Mouse (Mus musculus) adrenal gland, adult 2 months (tissue): Measurements from ENCODE around the gene Mrpl20. TPM values are rescaled to one million over a fixed set of nuclear protein-coding genes. Genes with fewer than 3 reads are reported as not detected.

Source experiments
- DNase-seq: peaks from one replicate; pipeline ENCODE4 v3.0.0; 2021
- long read RNA-seq: library from polyadenylated mRNA; stranded (forward); transcript quantifications from one replicate; pipeline ENCODE4 v2.0.0, GENCODE M21; 2021
- polyA plus RNA-seq: library from polyadenylated mRNA; depleted of rRNA; stranded (reverse); fragments of >200 nt; gene quantifications from 2 replicates; pipeline ENCODE4 v1.2.3, GENCODE M21; 2012; rRNA removed
- total RNA-seq, 2 experiments: library from RNA; stranded (reverse); gene quantifications; 2 replicates each; pipeline ENCODE4 v1.2.3; 2021

Mrpl20 gene
- total RNA-seq (100 to 1,000 TPM; 122 to 141 TPM), polyA plus RNA-seq (42.1 and 65.2 TPM in 2 replicates)
- long read RNA-seq, transcript Mrpl20-201 (4 exons, 764 nt) = major isoform, 151 of 170 reads
- long read RNA-seq, partial matches to known transcripts = 0 of 170 reads
- long read RNA-seq, other reads (novel, unspliced or antisense) = 15 of 170 reads

GRCm38 (mm10) chr4:155802741-155803339 is at the start of gene Mrpl20:
TSS of gene Mrpl20 (plus strand) at chr4:155802878.
- no peak for DNase-seq

- DNase-seq = no peak
Measured at GRCm38 (mm10) chr4:155757011-155757410, 45.7 kb upstream of the Mrpl20 start.

DNA sequence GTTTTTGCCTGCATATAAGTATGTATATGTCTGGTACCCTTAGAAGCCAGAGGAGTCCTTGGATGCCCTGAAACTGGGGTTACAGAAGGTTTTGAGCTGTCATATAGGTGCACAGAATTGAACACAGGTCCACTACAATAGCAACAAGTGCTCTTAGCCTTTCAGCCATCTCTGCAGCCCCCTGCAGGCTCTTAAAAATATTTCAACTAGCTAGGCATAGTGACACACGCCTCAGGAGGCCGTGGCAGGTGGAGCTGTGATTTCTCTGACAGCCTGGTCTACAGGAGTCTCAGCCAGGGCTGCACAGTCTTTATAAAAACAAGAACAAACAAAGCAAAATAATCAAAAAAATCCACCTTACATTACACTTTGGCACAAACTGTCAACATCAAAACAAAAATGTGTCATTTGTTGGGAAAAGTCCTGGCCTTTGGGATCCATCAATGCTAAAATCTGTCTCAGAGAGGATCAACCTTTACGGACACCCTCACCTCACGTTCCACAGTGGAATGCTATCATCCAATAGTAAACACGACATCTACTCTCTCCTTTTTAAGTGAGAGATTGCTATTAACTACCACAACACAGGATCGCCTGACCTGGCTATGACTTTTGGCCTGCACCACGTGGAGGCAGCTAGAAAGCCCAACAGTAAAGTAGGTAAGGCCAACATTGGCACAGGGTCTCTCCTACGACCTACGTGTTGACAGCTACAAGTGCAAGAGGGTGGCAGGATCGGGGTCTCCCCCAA is 42.6 kb upstream of the Mrpl20 start:
- DNase-seq = peak; percentile 45

DNA sequence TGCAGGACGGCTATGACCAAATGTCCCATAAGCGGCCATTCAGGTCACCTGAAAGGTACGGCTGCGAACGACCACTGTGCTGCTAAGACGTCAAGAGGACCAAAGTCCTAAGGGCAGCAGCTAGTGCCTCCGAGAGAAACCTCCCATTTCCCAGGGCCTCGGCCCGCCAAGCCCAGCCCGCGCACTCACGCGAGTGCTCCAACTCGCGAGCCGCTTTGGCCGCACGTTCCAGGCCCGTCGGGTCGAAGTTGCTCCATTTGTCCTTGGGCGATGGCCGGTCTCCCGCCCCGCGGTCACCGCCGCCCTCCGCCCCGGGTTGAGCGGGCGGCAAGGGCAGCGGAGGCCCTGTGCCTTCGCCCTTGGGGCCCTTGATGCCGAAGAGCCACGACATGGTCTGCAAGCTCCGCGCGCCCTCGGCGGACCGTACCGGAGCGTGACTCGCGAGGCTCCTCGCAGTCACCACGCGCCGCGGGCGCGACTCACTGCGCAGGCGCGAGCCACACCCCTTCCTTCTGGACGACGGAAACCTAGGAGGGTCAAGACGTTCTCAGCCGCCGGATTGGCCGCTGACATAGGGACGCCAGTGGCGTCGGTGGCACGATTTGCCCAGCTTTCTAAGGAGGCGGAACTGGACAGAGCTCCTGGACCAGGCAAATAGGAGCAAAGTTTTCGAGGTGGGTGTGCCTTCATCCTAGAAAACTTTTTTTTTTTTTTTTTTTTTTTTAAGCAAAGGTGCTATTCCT is 41.9 kb upstream of the Mrpl20 start, which contains the start of gene Atad3a:
TSS of gene Atad3a (minus strand) at position 481 of the 743 bp plus-strand sequence.
- peak; percentile 98 for DNase-seq

DNA sequence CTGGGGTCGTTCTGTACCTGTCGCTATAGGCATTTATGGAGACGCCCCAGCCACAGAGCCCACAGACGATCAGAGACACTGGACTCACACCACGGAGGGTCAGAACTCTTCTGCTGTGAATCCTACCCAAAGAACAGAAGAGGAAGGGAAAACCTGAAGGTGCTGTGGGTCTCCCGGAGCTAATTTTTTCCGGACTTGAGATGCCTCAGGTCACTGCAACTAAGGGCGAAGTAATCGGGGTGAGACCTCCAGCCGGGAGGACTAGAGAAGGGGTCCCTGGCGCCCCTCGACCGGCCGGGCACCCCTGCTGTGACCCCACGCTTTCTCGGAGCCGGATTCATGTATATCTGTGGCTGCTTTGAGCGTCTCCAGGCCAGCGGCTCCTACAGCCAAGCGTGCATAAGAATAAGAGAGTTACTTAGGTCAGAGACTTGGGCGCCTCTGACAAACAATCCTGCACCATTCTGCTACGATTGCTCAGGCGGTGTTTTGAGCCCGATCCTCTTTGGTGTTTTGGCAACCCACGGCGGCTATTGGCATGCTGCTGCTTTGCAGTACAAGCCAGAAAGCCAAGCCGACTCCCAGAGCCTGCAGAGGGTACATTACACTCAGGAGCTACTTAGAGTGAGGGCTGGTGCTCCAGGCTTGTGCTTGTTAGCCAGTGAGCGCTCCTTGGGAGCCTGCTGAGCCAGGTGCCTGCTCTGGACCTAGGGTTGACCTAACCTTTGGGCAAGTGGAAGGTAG is 41.1 kb upstream of the Mrpl20 start:
- DNase-seq = peak; percentile 52

- DNase-seq = peak; percentile 72
Measured at GRCm38 (mm10) chr4:155762357-155762756, 40.3 kb upstream of the Mrpl20 start.

GRCm38 (mm10) chr4:155769496-155769879 is 33.2 kb upstream of the Mrpl20 start:
- peak; percentile 75 for DNase-seq

- DNase-seq = peak; percentile 92
Measured at GRCm38 (mm10) chr4:155769880-155770512, 32.7 kb upstream of the Mrpl20 start.

GRCm38 (mm10) chr4:155770626-155771025 is 32.1 kb upstream of the Mrpl20 start:
- no peak for DNase-seq

- DNase-seq = no peak
Measured at GRCm38 (mm10) chr4:155771706-155772105, 31.0 kb upstream of the Mrpl20 start.

DNA sequence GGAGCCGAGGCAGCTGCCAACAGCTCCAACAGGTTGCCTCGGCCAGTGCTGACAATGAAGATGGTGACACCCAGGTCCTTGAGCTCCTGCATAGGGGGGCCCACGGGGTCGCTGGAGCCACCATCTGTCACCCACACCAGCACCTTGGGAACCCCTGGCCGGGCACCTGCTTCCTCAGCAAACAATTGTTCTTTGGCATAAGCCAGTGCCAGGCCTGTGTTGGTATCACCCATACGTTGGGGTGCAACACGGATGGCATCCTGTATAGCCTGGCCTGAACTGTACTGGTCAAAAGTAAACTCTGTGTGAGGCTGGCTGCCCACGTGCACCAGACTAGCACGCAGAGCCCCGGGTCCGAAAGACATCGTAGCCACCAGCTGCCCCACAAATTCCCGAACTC is 29.9 kb upstream of the Mrpl20 start:
- no peak for DNase-seq

GRCm38 (mm10) chr4:155773335-155774078 is 29.2 kb upstream of the Mrpl20 start:
- DNase-seq = no peak

DNA sequence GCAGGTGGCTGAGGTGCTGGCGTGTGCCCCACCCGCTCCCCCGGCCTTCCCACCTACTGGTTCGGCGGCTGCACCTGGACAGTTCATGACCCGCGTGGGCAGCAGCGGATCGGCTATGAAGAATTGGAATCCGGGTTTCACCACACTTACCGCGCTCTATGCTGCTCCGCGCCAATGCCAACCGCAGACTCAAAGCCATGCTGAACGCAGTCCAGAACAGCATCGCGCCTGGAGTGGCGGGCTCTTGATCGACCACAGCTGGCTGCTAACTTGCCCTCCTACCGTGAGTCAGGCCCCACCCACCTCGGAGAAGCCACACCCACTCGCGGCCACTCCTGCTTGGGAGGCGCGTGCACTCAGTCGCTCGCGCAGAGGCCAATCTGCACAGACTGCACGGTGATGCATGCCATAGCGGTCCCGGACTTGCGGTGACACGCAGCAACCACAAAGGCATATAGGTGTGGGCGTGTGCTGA is 28.4 kb upstream of the Mrpl20 start, which contains the start of gene Vwa1:
TSS of gene Vwa1 (minus strand) at position 419 of the 475 bp plus-strand sequence.
- peak; percentile 94 for DNase-seq

GRCm38 (mm10) chr4:155774971-155775740 is 27.5 kb upstream of the Mrpl20 start:
- DNase-seq = peak; percentile 54

- peak; percentile 60 for DNase-seq
Measured at GRCm38 (mm10) chr4:155775855-155776254, 26.8 kb upstream of the Mrpl20 start.

- peak; percentile 29 for DNase-seq
Measured at GRCm38 (mm10) chr4:155776704-155777335, 25.9 kb upstream of the Mrpl20 start.

DNA sequence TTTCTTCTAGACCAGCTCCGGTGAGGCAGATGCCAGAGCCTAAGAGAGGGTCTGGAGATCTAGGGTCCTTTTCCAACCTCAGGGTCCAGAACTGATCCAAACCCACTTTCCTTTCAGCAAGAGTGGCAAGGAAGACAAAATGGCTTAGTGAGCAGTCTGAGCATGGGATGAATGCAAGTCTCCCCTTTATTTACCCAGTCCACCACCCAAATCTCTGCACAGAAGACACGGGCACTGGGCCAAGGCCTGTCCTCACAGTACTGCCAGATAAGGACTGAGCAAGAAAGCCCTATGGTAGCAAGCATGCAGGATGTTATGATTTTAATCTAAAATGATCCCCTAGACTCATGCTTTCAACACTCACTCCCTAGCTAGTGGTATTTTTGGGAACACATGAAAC is 24.9 kb upstream of the Mrpl20 start:
- DNase-seq = peak; percentile 13

DNA sequence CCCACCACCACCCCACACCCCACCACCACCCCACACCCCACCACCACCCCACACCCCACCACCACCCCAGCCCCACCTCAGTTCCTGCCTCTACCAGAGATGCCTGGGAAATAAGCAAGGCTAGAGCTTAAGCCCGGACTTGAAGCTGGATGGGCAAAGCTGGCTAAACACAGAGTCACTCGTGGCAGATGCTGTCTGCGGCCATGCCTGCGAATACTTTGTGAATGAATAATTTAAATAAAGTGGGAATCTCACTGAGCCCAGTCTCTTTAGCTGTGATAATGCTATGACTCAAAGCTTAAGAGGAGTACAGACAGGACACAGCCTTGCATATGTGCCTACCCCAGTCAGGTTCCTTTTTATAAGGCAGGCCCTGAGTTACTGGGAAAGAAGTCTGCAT is 23.2 kb upstream of the Mrpl20 start:
- no peak for DNase-seq

DNA sequence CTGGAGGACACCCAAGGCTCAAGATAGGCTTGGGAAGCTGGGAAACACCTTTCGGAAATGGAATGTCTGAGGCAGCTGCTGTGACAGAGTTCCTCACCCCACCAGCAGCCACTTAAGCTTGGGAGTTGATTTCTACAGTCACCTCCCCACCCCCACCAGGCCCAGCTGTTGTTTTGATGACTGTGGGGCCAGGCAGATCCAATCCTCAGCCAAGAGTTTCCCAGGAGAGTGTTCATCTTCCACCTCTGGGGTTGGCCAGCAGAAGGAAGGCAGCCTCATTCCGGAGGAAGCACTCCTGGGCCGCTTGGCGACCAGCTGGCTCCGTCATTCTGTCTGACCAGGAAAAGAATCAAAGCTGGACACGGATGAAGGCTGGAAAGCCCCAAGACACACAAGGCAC is 21.8 kb upstream of the Mrpl20 start:
- peak; percentile 67 for DNase-seq
